Mouse (Mus musculus): Measurements from ENCODE around the gene Acaca. TPM values are rescaled to one million over a fixed set of nuclear protein-coding genes. Genes with fewer than 3 reads are reported as not detected.
"Not testable (repeated sequence)": the region's sequence is repeated elsewhere in the genome, so short reads cannot be mapped to it uniquely, and the experiment has no call there.

Gene Acaca
- total RNA-seq, 2 experiments from 2014 or later: 28.9 to 38.5 TPM

DNA sequence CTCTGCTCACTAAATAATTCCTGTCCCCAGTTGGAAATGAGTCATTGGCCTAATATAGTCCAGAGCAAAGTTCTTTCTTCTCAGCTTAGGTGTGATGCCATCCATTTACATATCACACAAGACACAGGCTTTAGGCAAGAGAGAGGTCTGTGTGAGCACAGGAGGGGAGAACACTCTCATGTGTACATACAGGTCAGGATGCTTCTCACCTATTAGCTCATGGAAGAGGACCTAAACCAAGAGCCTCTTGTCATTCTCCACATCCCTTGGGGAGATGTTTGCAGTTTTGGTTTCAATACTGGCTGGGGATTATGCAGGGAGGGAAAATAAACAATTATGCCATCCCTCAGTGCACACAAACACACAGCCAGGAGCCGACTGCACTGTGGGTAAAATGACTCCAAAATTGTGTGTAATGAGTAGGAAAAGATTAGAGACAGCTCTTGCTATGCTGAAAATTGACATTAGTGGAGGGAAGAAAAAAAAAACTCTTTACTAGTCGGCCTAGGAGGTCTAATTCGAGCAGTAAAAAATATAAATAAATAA, 246.6 kb downstream of the Acaca start:
- ATAC-seq (replicated peaks; ENCODE audit: poor library complexity, severe bottlenecking): no peak

DNA sequence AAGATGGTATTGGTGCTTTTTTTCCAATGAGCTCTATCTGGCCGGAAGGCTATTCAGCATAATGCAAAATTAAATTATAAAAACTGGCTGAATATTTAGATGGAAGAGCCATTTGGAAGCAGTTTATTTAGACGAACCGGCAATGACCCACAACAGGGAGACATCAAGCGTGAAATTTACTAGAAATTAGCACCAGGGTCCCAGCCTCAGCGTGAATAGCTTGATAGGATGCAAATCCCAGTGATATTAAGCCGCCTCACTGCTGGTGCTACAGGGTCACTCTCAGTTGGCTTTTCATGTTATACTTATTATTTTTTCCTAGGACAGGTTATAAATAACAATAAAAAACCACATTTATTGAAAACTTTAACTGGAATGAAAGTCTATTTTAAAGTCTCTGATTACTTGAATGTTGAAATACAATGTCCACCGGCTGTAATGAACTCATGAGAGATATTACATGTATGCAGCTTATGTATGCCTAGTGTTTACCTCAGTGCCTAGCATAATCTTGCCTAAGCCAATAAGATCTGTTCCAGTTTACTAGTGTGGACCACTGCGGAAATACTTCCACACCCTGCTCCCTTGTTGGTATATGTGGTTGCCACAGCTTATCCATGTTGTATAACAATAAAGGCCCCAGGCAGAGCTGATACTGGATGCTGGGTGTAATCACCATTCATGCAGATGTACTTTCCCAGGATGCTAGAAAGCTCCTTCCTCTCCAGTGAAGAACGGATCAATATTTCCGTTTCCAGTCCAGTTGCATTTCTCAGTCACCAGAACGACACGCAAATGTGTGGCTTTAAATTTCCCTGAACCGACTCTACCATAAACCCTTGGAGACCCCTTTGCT, 247.3 kb downstream of the Acaca start:
- no peak for ATAC-seq (replicated peaks; ENCODE audit: poor library complexity, severe bottlenecking)

DNA sequence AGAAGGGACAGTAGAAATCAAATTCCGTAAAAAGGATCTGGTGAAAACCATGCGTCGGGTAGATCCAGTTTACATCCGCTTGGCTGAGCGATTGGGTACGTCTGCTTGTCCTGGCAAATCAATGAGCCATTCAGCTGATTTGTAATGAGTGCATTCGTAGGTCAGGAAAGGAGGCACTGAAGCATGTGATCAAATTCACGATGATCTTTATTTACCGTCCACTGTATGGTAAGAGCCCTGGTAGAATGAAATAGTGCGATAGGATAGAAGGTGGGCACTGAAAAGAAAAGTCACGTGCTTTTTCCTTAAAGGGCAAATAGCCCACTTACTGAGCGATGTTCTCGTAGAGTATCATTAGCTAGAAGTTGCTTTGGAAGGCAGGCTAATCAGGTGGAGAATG, 253.0 kb downstream of the Acaca start:
- no peak for ATAC-seq (replicated peaks; ENCODE audit: poor library complexity, severe bottlenecking)

DNA sequence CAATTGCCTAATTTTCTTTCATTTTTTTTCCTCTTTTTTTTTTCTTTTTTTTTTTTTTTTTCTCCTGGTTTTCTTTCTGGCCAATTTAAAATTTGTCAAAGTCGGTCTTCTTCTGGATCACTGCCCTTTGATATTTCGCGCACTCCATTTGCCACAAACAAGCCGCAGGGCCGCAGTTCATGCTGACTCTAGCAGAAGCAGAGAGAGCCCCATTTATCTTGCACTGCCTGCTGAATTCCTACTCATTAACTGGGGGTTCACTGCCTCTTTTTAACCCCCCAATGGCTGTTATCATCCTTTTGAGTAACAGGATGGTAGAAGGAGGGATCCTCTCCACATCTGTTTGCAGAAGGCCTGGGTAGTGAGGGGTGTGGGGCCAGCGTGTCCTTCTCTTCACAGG, 254.4 kb downstream of the Acaca start:
- no peak for ATAC-seq (replicated peaks; ENCODE audit: poor library complexity, severe bottlenecking)

DNA sequence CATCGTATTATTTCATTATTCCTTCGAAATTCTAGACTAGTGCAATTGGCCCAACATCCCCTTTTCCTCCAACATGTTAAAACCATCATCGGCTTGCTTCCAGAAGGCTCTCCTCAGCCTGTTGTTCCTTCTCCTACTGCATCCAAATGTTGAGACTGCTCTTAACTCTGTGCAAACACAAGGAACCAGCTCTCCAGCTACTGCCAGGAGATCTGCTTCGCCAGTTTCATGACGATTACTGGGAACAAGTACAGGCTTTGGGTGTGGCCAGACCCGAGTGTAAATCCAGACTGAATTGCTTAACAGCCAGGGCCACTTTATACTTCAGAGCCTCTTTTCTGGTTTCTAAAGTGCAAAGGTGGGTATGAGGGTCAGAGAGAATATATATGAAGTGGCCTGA, 259.9 kb downstream of the Acaca start:
- no peak for ATAC-seq (replicated peaks; ENCODE audit: poor library complexity, severe bottlenecking)

DNA sequence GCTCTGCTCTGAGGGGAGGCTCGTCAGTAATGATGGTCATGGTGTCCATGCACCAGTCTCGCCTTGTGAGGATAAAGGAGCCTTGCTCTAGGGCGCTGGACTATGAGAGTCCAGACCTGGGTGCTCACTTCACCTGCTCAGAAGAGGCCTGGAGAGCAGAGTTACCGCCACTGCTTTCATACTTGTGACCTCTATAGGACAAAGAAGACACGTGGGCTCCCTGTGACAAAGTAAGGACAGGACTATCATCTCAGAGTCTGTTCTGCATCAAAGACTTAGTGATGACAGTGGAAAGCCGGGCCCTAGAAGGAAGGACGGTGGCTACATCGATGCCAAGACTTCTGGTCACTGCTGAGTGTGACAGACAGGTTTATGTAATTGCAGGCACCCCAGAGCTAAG, 261.7 kb downstream of the Acaca start:
- no peak for ATAC-seq (replicated peaks; ENCODE audit: poor library complexity, severe bottlenecking)

DNA sequence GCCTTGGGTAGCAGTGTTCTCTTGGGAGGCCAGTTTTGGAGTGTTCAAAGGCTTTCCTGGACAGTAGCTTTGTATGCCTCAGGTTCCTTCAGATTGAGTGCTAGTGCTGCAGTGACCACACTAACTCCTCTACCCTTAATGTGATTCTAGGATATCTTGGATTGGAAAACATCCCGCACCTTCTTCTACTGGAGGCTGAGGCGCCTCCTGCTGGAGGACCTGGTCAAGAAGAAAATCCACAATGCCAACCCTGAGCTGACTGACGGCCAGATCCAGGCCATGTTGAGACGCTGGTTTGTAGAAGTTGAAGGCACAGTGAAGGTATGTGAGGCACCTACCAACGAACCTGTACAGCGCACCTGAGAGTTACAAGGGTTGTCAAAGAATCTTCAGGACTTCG, 262.6 kb downstream of the Acaca start:
- ATAC-seq (replicated peaks; ENCODE audit: poor library complexity, severe bottlenecking): not testable (repeated sequence)

DNA sequence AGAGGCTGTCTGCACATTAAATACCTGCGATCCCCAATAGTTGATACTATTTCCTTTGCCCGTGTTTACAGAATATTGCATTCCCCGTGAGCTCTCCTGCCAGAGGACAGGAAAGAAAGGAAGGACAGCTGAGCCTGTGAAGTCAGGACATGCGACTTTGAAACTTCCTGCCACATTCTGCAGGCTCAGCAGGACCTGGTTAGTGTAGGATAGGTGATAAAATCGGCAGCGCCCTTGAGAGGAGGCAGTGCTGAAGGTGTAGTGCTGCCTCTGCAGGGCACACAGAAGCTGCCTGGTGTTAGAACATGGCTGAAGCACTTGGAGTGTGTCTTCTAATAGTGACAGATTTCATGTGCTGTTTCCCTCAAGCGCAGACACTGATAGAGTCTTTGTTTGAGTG, 264.1 kb downstream of the Acaca start:
- ATAC-seq (replicated peaks; ENCODE audit: poor library complexity, severe bottlenecking): no peak

DNA sequence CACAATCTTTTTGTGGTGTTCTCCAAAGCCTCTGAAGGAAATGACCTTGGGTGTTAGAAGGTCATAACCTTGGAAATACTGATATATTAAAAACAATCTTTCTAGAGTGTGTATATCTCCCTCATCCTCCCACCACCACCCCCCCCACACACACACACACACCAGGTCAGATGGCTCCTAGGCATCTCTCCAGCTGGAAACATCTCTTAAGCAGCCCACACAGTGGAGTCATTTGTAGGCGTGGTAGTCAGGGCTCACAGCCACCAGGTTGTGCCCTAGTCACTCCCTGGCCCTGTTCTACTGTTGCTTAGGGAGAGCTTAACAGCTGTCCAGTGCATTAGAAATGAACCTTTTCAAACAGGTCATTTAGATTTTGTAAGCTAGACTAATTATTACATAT, 265.5 kb downstream of the Acaca start:
- ATAC-seq (replicated peaks; ENCODE audit: poor library complexity, severe bottlenecking): no peak

DNA sequence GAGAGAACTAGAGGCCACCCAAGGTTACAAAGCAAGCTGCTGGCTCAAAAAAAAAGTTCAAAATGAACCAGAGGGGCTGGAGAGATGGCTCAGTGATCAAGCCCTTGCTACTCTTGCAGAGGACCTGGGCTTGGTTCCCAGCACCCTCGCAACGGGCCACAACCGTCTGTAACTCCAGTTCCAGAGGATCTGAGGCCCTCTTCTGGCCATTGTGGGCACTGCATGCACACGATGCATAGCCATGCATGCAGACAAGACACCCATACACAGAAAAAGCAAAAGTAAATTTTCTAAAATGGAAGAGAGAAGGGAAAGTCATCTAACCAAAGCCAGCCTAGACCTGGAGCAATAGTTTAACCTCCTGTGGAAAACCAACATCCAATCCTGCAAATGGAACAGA, 277.3 kb downstream of the Acaca start:
- no peak for ATAC-seq (replicated peaks; ENCODE audit: poor library complexity, severe bottlenecking)

DNA sequence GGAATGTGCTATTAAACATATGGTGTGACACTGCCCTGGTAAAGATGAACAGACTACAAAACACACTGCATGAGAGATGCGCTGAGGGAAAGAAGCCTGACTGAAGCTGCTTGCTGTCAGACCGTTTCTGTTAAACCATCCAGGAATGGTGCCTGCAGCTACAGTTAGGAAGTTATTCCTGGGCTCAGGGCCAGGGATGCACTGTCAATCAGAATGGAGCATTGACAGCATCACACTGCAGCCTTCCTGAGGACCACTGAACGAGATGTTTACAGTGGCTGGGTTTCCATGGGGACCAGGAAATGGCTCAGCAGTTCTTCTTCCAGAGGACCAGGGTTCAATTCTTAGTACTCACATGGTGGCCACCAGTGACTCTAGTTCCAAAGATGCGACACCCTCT, 280.9 kb downstream of the Acaca start:
- no peak for ATAC-seq (replicated peaks; ENCODE audit: poor library complexity, severe bottlenecking)

DNA sequence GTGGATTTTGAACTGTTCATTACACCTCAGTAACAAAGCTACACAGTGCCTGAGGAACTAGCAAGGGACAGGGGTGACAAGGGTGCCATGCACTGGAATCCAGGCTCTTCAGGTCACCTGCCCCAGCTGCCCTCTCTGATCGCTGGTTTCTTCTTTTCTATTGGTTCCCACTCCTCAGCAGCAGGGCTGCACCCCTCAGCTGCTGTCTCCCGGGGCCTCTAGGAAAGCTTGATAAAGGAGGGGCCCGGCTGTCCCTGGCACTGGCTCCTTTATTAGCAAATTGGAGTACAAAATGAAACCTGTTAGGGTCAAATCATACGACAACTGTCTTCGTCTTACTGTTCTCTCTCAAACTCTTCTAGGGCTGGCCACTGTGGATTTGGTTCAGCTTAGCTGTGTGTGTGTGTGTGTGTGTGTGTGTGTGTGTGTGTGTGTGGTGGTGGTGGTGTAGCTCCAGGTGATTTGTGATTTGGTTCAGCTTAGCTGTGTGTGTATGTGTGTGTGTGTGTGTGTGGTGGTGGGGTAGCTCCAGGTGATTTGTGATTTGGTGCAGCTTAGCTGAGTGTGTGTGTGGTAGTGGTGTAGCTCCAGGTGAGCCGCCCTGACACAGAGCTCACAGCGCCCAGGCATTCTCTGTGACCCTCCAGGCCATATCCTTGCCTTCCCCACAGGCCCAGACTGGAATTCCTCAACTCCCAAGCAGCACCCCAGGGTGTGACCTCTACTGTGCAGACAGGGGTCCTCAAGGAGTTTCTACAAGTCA, 281.6 kb downstream of the Acaca start:
- ATAC-seq (replicated peaks; ENCODE audit: poor library complexity, severe bottlenecking): no peak

DNA sequence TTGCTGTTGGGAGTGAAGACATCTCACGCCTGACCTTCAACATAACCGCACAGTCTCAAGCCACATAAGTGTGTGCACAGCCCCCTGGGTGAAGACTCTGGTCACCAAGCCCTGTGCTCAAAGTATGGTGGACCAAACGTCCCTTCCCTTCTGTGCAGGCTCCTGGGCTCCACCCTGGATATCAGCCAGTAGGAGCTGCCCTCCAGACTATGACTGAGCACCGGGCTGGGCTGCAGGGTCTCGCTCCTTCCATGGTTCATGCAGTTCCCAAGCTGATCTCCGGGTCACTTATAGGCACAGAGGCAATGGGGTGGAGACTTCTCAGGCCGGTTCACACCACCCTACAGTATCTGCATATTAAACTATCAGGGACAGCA, 282.2 kb downstream of the Acaca start:
- ATAC-seq (replicated peaks; ENCODE audit: poor library complexity, severe bottlenecking): no peak

DNA sequence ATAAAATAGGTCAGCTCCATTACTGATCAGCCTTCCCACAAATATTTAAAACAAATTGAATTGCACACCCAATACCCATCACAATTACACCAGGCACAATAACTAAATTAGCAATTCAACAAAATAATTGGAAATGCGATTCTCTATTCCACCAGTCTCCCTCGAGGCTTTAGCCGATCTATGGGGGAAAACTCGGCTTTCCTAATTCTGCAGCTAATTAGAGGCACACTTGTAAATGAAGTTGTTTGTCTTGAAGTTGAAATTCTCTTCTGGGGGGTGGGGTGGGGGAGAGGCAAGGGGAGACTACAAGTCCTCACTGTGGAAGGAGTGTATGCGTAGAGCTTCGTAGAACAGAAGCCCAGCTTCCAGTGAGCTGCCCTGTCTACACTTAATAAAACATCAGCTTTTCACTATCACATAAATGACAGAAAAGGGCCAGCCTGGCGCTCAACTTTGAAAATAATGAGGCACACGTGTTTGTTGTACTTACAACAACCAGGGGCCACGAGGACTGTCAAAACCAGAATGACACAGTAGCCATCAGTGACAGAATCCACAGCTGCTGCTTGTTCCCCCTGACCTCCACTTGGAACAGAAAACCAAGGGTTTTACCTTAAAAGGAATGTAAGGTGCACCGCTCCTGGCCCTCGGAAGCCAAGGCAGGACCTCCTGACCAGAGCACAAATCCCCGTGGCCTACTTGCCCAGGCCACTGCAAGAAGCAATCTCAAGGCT, 282.9 kb downstream of the Acaca start:
- ATAC-seq (replicated peaks; ENCODE audit: poor library complexity, severe bottlenecking): no peak

DNA sequence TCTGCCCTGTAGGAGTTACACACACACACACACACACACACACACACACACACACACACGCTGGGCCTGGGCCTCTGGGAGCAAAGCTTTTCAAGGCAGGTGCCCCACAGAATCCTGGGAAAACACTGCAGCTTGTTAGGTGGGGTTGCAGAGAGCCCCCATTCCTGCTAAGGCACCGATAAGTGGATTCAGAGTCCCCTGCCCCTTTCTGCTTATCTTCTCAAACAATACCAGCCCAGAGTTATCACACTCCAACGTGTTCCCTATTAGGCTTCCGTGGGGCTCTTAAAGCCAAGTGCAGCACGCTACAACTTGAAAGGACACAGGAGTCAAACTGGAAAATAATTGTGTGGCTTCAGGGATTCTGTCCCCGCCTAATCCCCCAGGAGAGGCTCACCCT, 283.6 kb downstream of the Acaca start:
- ATAC-seq (replicated peaks; ENCODE audit: poor library complexity, severe bottlenecking): no peak

DNA sequence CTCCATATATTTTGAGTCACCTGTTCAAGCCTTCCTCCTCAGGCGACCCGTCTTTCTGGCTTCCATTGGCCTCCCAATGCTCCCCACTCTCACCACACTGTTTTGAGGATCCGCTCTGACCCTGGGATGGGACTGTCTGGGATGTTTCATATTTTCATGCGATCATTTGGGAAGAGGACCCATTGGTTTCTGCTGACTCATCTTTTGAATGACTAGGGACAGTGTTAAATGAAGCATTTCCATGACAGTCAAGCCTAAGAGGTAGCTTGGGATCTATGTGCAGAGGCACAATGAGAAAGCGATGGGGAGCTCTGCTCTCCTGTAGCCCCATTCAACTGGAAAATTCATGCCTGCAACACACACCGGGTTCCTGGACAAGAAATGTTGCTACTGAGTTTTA, 291.3 kb downstream of the Acaca start:
- ATAC-seq (replicated peaks; ENCODE audit: poor library complexity, severe bottlenecking): no peak

DNA sequence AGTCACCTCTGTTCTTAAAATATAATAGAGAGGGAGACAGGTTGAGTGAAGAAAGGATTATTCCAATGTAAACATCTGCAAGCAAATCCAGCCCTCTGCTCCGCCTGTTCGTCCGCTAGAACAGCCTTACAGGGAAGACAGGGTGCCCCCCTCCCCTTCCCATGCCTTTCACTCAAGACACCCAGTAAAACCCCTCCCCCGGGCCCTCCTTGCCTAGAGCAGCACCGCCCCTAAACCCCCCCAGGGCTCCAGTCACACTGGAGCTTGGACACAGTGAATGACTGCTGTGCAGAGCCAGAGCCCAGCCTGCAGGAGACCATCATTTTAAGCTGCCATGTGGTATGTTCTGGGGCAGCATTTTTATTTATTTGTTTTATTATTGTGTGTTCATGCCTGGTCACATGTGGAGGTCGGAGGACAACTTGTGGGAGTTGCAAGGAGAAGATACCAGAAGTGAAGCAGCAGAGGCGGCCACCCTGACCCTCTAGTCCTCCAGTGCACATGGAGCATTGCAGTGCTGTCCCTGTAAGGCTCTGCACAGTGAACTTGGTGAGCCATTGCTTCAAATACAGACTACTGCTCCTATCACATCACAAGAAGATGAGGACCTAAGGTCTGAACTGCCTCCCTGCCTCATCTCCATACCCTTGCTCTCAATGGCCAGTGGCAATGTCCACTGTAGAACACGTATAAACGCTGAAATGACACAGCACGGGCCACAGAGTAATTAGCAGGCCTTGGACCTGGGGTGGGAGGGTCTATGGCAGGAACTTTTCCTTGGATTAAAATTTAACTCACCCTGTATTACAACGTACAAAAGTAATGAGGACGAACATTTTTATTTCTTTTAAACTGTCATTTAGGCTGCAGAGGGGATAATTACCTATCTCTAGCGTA, 296.5 kb downstream of the Acaca start:
- ATAC-seq (replicated peaks; ENCODE audit: poor library complexity, severe bottlenecking): no peak

DNA sequence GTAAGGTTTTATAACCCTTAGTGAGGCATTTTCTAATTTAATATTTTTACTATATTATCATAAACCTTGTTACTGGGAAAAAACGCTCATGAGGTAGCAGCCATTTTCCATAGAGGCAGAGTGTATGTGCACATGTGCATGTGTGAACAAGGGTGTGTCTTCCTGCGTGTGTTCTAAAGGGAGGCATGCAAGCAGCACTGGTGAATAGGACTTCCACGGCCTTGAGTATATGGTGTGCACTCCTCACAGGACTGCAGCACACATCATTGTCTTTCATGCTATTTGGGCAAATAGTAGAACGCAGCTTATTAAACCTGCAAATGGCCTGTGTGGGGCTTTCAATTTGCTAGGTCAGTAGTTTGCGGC, 297.1 kb downstream of the Acaca start:
- ATAC-seq (replicated peaks; ENCODE audit: poor library complexity, severe bottlenecking): no peak

DNA sequence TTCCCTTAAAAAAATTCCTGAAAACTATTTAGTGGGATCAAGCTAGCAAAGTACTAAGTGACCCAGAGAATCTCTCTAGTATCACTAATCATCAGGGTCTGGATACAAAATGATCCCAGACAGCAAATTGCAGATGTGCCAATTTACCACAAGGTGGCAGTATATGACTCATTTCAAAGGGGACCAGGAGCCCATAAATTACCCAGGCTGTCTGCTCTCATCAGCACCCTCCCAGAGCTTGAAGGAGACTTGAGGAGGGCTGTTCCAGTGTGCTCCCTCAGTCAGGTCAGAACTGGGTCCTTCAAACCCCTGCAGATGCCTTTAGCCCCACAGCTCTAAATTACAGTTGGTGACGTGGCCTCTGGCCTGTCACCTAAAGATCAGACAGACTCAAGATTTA, 300.1 kb downstream of the Acaca start:
- peak; percentile 37 for ATAC-seq (replicated peaks; ENCODE audit: poor library complexity, severe bottlenecking)

DNA sequence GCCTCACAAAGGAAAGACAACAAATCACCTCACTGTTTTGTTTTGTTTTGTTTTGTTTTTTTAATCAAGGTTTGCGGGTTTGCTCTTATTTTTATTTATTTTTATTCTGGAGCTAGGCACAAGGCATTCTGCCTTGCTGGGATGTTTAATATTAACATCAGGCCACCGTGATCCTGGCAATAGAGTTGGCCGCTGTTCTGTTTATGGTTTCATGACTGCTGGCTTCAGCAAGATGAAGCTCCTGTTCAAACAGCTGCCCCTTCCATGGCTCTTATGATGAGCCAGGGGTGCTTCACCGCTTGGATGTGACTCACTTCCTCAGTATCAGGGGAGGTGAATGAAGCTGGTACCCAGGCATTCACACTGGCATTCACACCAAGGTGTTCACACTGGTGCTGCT, 300.9 kb downstream of the Acaca start:
- ATAC-seq (replicated peaks; ENCODE audit: poor library complexity, severe bottlenecking): no peak
